Mouse (Mus musculus) forebrain, embryonic 11.5 days (tissue): ENCODE measurements at regions not wholly inside any gene's neighbourhood (a gene's known extent, or its start where the extent isn't known, plus 50 kb on each side); places are given as distances from the start of the nearest gene placed in this dataset.

Experiments used
- ATAC-seq: fragments of 200-750 bp; cut with Nextera tagmentation; replicated peaks from 2 replicates; pipeline ENCODE4 v1.8.0; 2017; ENCODE audit warnings: moderate TSS enrichment; ENCODE audit not compliant: low FRiP score
- DNase-seq: peaks from one replicate; pipeline ENCODE4 v3.0.0-alpha.2; 2017; ENCODE audit warnings: low spot score
- H3K27ac ChIP-seq: fragments of 300-500 bp; sonication (generic); 2 replicates; pipeline ENCODE4 v1.5.1; 2014; ENCODE audit warnings: low read depth, low read length
- H3K27me3 ChIP-seq: fragments of 300-500 bp; sonication (generic); 2 replicates; pipeline ENCODE4 v1.6.1; 2014; ENCODE audit warnings: mild to moderate bottlenecking, low read length, mixed read lengths; ENCODE audit not compliant: control insufficient read depth, insufficient read depth
- H3K36me3 ChIP-seq: fragments of 300-500 bp; sonication (generic); 2 replicates; pipeline ENCODE4 v1.6.1; 2014; ENCODE audit warnings: mild to moderate bottlenecking, low read length, moderate library complexity, mixed read lengths; ENCODE audit not compliant: control insufficient read depth, insufficient read depth
- H3K4me1 ChIP-seq: fragments of 300-500 bp; sonication (generic); replicated peaks from 2 replicates; pipeline ENCODE4 v1.6.1; 2014; ENCODE audit warnings: low read length, mixed read lengths; ENCODE audit not compliant: control insufficient read depth, insufficient read depth
- H3K4me2 ChIP-seq: fragments of 300-500 bp; sonication (generic); 2 replicates; pipeline ENCODE4 v1.6.1; 2014; ENCODE audit warnings: low read depth, mild to moderate bottlenecking, low read length, moderate library complexity, mixed read lengths; ENCODE audit not compliant: severe bottlenecking
- H3K4me3 ChIP-seq: fragments of 300-500 bp; sonication (generic); 2 replicates; pipeline ENCODE4 v1.5.1; 2014; ENCODE audit warnings: low read depth, low read length
- H3K9ac ChIP-seq: fragments of 300-500 bp; sonication (generic); 2 replicates; pipeline ENCODE4 v1.6.1; 2014; ENCODE audit warnings: low read length
- H3K9me3 ChIP-seq: fragments of 300-500 bp; sonication (generic); 2 replicates; pipeline ENCODE4 v1.6.1; 2016; ENCODE audit warnings: low read length, mixed read lengths; ENCODE audit not compliant: control insufficient read depth
- WGBS: fragments of 180-500 bp; shearing (Covaris S2); extraction: QIAGEN DNeasy Blood & Tissue Kit; methylation state at CpG from one replicate; pipeline ENCODE4 v1.1.7; 2014; 5-methylcytosine and 5-hydroxymethylcytosine counted together

- Histone ChIP-seq H3K4me2 (no peak overlapping the region), H3K36me3 (no peaks in the 10 kb centered on the region), H3K4me1 (no peaks in the 10 kb centered on the region), H3K4me3 (no peak overlapping the region), H3K27ac (no peak overlapping the region), H3K9me3 (no peaks in the 10 kb centered on the region), H3K27me3 (no peaks in the 10 kb centered on the region), H3K9ac (no peak overlapping the region)
- no peak for DNase-seq
- no peak for ATAC-seq
- 87% methylated on average over 3 of the region's 3 CpGs for WGBS
These were observed 412.3 kb upstream of the Gm10131 start for GRCm38 (mm10) chr8:34523849-34524248.

GRCm38 (mm10) chr8:34521316-34521715 is 409.8 kb upstream of the Gm10131 start:
- H3K9ac ChIP-seq = no peak overlapping the region
- H3K4me1 ChIP-seq = no peaks in the 10 kb centered on the region
- no peaks in the 10 kb centered on the region for H3K36me3 ChIP-seq
- H3K27ac ChIP-seq = no peak overlapping the region
- DNase-seq (no peak), ATAC-seq (no peak)
- no peak overlapping the region for H3K4me3 ChIP-seq
- H3K4me2 ChIP-seq = no peak overlapping the region
- no peaks in the 10 kb centered on the region for H3K27me3 ChIP-seq
- 90% methylated on average over 7 of the region's 7 CpGs for WGBS
- no peaks in the 10 kb centered on the region for H3K9me3 ChIP-seq

- H3K9ac ChIP-seq = no peak overlapping the region
- no peak overlapping the region for H3K27ac ChIP-seq
- no peak overlapping the region for H3K4me3 ChIP-seq
- WGBS = 73% methylated on average over 4 of the region's 4 CpGs
- H3K4me2 ChIP-seq = no peak overlapping the region
- DNase-seq = no peak
- no peak for ATAC-seq
- H3K9me3 ChIP-seq = no peaks in the 10 kb centered on the region
- H3K4me1 ChIP-seq = no peaks in the 10 kb centered on the region
- H3K36me3 ChIP-seq = no peaks in the 10 kb centered on the region
- no peaks in the 10 kb centered on the region for H3K27me3 ChIP-seq
These were observed 409.1 kb upstream of the Gm10131 start for GRCm38 (mm10) chr8:34520664-34521063.

GRCm38 (mm10) chr8:34513459-34514090 is 402.0 kb upstream of the Gm10131 start:
- Histone ChIP-seq H3K27ac (no peak overlapping the region), H3K9me3 (no peaks in the 10 kb centered on the region), H3K9ac (no peak overlapping the region), H3K4me3 (no peak overlapping the region), H3K4me1 (no peaks in the 10 kb centered on the region), H3K36me3 (no peaks in the 10 kb centered on the region), H3K4me2 (no peak overlapping the region), H3K27me3 (no peaks in the 10 kb centered on the region)
- ATAC-seq (no peak), DNase-seq (no peak)
- 77% methylated on average over 4 of the region's 4 CpGs for WGBS

GRCm38 (mm10) chr8:34505829-34506555 is 394.5 kb upstream of the Gm10131 start:
- DNase-seq = no peak
- no peaks in the 10 kb centered on the region for H3K9me3 ChIP-seq
- no peak overlapping the region for H3K27ac ChIP-seq
- H3K36me3 ChIP-seq = no peaks in the 10 kb centered on the region
- ATAC-seq = no peak
- no peak overlapping the region for H3K4me3 ChIP-seq
- H3K4me1 ChIP-seq = no peaks in the 10 kb centered on the region
- no peak overlapping the region for H3K4me2 ChIP-seq
- WGBS = 81% methylated on average over 15 of the region's 15 CpGs
- H3K9ac ChIP-seq = no peak overlapping the region
- H3K27me3 ChIP-seq = no peaks in the 10 kb centered on the region

- DNase-seq (no peak), ATAC-seq (no peak)
- H3K4me2 ChIP-seq = no peak overlapping the region
- no peaks in the 10 kb centered on the region for H3K36me3 ChIP-seq
- no peaks in the 10 kb centered on the region for H3K4me1 ChIP-seq
- no peaks in the 10 kb centered on the region for H3K9me3 ChIP-seq
- no peak overlapping the region for H3K27ac ChIP-seq
- no peak overlapping the region for H3K9ac ChIP-seq
- H3K27me3 ChIP-seq = no peaks in the 10 kb centered on the region
- 85% methylated on average over 7 of the region's 7 CpGs for WGBS
- H3K4me3 ChIP-seq = no peak overlapping the region
These were observed 393.6 kb upstream of the Gm10131 start for GRCm38 (mm10) chr8:34505102-34505501.

GRCm38 (mm10) chr8:34502606-34503162 is 391.1 kb upstream of the Gm10131 start:
- Histone ChIP-seq H3K9ac (no peak overlapping the region), H3K27ac (no peak overlapping the region), H3K4me2 (no peak overlapping the region), H3K4me1 (no peaks in the 10 kb centered on the region), H3K27me3 (no peaks in the 10 kb centered on the region), H3K36me3 (no peaks in the 10 kb centered on the region), H3K9me3 (no peaks in the 10 kb centered on the region), H3K4me3 (no peak overlapping the region)
- DNase-seq (no peak), ATAC-seq (no peak)
- 77% methylated on average over 1 of the region's 1 CpGs for WGBS

- no peak overlapping the region for H3K9ac ChIP-seq
- 85% methylated on average over 3 of the region's 3 CpGs for WGBS
- H3K36me3 ChIP-seq = no peaks in the 10 kb centered on the region
- ATAC-seq (no peak), DNase-seq (no peak)
- no peak overlapping the region for H3K4me3 ChIP-seq
- no peak overlapping the region for H3K27ac ChIP-seq
- no peaks in the 10 kb centered on the region for H3K9me3 ChIP-seq
- H3K4me1 ChIP-seq = no peaks in the 10 kb centered on the region
- no peaks in the 10 kb centered on the region for H3K27me3 ChIP-seq
- H3K4me2 ChIP-seq = no peak overlapping the region
These were observed 387.7 kb upstream of the Gm10131 start for GRCm38 (mm10) chr8:34499196-34499595.

- WGBS = 95% methylated on average over 4 of the region's 4 CpGs
- no peak overlapping the region for H3K4me2 ChIP-seq
- no peaks in the 10 kb centered on the region for H3K9me3 ChIP-seq
- no peak overlapping the region for H3K27ac ChIP-seq
- H3K4me1 ChIP-seq = no peaks in the 10 kb centered on the region
- ATAC-seq = no peak
- no peak overlapping the region for H3K9ac ChIP-seq
- H3K4me3 ChIP-seq = no peak overlapping the region
- H3K27me3 ChIP-seq = no peaks in the 10 kb centered on the region
- DNase-seq = no peak
- H3K36me3 ChIP-seq = no peaks in the 10 kb centered on the region
These were observed 385.2 kb upstream of the Gm10131 start for GRCm38 (mm10) chr8:34496751-34497150.
